8 mouse cellular contexts compared by ENCODE assay signal in the genomic region with DNA sequence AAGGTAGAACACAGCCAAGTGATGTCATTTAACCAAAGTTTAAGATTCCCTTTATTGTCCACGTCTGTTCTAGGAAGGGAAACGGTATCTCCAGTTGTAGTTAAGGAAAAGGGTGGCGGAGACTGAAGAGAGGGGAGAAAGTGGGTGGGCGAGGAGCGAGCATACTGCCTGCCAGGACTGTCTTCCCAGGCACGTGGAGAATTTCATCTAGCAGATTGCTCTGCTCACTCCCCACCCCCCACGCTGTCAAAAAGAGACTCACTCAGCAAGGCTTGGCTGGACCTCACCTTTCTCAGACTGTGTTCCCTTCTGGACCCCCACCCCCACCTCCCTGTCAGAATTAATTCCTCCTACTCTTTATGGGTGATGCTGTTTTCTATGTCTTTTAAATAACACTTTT. TPM values are rescaled to one million over a fixed set of nuclear protein-coding genes. Genes with fewer than 3 reads are reported as not detected.
DNase-seq lines count a peak whose midpoint lies in the region; ATAC-seq and TF ChIP-seq lines count a peak whose summit lies in the region.

No protein-coding gene starts in this region.

- H3K9ac ChIP-seq in heart, adult 2 months (ENCODE audit: low read depth, low read length): no peak overlapping the region
- no peak overlapping the region; the same call in 1 of the 2 replicates for H3K9ac ChIP-seq in liver, postnatal 0 days (replicated peaks)

- WGBS in heart, adult 2 months: 22% methylated on average over 7 of the region's 7 CpGs
- WGBS in liver, postnatal 0 days (ENCODE audit: insufficient replicate concordance): 57% methylated on average over 7 of the region's 7 CpGs

- peaks cover 5% of the 10 kb centered on the region for H3K4me1 ChIP-seq in heart, adult 2 months (ENCODE audit: control insufficient read depth, insufficient read depth, low read length)
- peaks cover 23% of the 10 kb centered on the region for H3K4me1 ChIP-seq in liver, postnatal 0 days (ENCODE audit: insufficient read depth)

- no peak overlapping the region for H3K4me3 ChIP-seq in heart, adult 2 months
- no peak overlapping the region for H3K4me3 ChIP-seq in liver, postnatal 0 days (ENCODE audit: low read depth, low read length)

- H3K79me2 ChIP-seq in heart, adult 2 months (replicated peaks; ENCODE audit: control insufficient read depth, insufficient read depth, low read length): no peaks in the 10 kb centered on the region

- no peak for ATAC-seq in liver, postnatal 0 days
- no peak for ATAC-seq in inflammation-experienced regulatory T-cells, adult 6 months

- peak overlapping the region; percentile 41 for H3K27ac ChIP-seq in heart, adult 2 months
- peak overlapping the region; percentile 95 for H3K27ac ChIP-seq in liver, postnatal 0 days (ENCODE audit: low read depth)

- intact Hi-C loops in heart, adult 2 months (cut with DNase I): no loop called here
- intact Hi-C loops in heart, postnatal 25 days (cut with DNase I): no loop called here

- DNase-seq in heart, adult 2 months: no peak
- no peak for DNase-seq in heart, postnatal 25 days (ENCODE audit: low spot score)
- DNase-seq in thymus, postnatal 4 days: peak; percentile 49
- no peak for DNase-seq in thymus, postnatal 36 days
- peak; percentile 59 for DNase-seq in heart, postnatal 4 days
- DNase-seq in liver, postnatal 0 days: no peak
- no peak for DNase-seq in urinary bladder, postnatal 36 days (ENCODE audit: low spot score in 2 of 2)

- no peak for TF ChIP-seq CTCF in heart, adult 2 months (IDR thresholded peaks at IDR 0.05)
- no peak for TF ChIP-seq CTCF in liver, postnatal 0 days (IDR thresholded peaks at IDR 0.05; ENCODE audit: low read depth)

- H3K36me3 ChIP-seq in heart, adult 2 months (ENCODE audit: control insufficient read depth, insufficient read depth, low read length): no peaks in the 10 kb centered on the region
- no peaks in the 10 kb centered on the region; the same call in 1 of the 2 replicates for H3K36me3 ChIP-seq in liver, postnatal 0 days (replicated peaks; ENCODE audit: insufficient read depth, low read length)

- no peak for TF ChIP-seq POLR2A in heart, adult 2 months (IDR thresholded peaks at IDR 0.05; ENCODE audit: insufficient read depth, low read depth, low read length)

- H3K27me3 ChIP-seq in heart, adult 2 months (ENCODE audit: control insufficient read depth, insufficient read depth, low read length): no peaks in the 10 kb centered on the region
- peaks cover 28% of the 10 kb centered on the region for H3K27me3 ChIP-seq in liver, postnatal 0 days (ENCODE audit: insufficient read depth, low read length)

- H3K9me3 ChIP-seq in liver, postnatal 0 days (ENCODE audit: low read length): no peaks in the 10 kb centered on the region

- H3K4me2 ChIP-seq in liver, postnatal 0 days (ENCODE audit: low read depth, low read length): peak overlapping the region; percentile 90

- no peak for TF ChIP-seq EP300 in heart, adult 2 months (IDR thresholded peaks at IDR 0.05; ENCODE audit: insufficient read depth, low read depth, low read length)
- no peak for TF ChIP-seq EP300 in liver, postnatal 0 days (IDR thresholded peaks at IDR 0.05; ENCODE audit: low read depth)

RNA-seq across cellular contexts. Expression of a gene that starts 0.8 kb away (rescaled TPM):
- 1 to 10 TPM; 5.0 to 6.3 TPM for total RNA-seq in heart, adult 2 months (2021)
- 10.0 and 11.2 TPM in 2 replicates for polyA plus RNA-seq in heart, adult 2 months (2012; rRNA removed)
- total RNA-seq in heart, postnatal 25 days (2021): 1 to 10 TPM; 5.6 to 7.0 TPM
- 10 to 100 TPM; 13.5 to 14.9 TPM for total RNA-seq in heart, postnatal 4 days (2021)
- 2.4 and 4.3 TPM in 2 replicates for polyA plus RNA-seq in liver, postnatal 0 days (2015; fragmentation: Nextera tagmentation; extraction: Ambion mirVana)
- 1 to 10 TPM; 7.5 to 9.5 (median 7.8) TPM for polyA plus RNA-seq in inflammation-experienced regulatory T-cells, adult 6 months (2017; shearing (Covaris generic))

RNA-seq across cellular contexts. Expression of a gene that starts 2.5 kb away (rescaled TPM):
- total RNA-seq in heart, adult 2 months (2021): 1 to 10 TPM; 3.7 to 4.2 TPM
- polyA plus RNA-seq in heart, adult 2 months (2012; rRNA removed): 2.2 and 4.0 TPM in 2 replicates
- total RNA-seq in heart, postnatal 25 days (2021): 1 to 10 TPM; 3.4 to 4.4 TPM
- 1 to 10 TPM; 8.9 TPM for total RNA-seq in heart, postnatal 4 days (2021)
- polyA plus RNA-seq in liver, postnatal 0 days (2015; fragmentation: Nextera tagmentation; extraction: Ambion mirVana): 5.6 and 6.3 TPM in 2 replicates
- polyA plus RNA-seq in inflammation-experienced regulatory T-cells, adult 6 months (2017; shearing (Covaris generic)): 1 to 10 TPM; 3.7 to 5.9 (median 5.7) TPM

RNA-seq across cellular contexts. Expression of a gene that starts 26.4 kb away (rescaled TPM):
- total RNA-seq in heart, adult 2 months (2021): 10 to 100 TPM; 43.7 to 43.9 TPM
- 49.5 and 61.7 TPM in 2 replicates for polyA plus RNA-seq in heart, adult 2 months (2012; rRNA removed)
- 10 to 100 TPM; 45.3 to 47.6 TPM for total RNA-seq in heart, postnatal 25 days (2021)
- 10 to 100 TPM; 41.7 to 42.1 TPM for total RNA-seq in heart, postnatal 4 days (2021)
- 11.3 and 13.0 TPM in 2 replicates for polyA plus RNA-seq in liver, postnatal 0 days (2015; fragmentation: Nextera tagmentation; extraction: Ambion mirVana)
- polyA plus RNA-seq in inflammation-experienced regulatory T-cells, adult 6 months (2017; shearing (Covaris generic)): 100 to 1,000 TPM; 148 to 195 (median 176) TPM

RNA-seq across cellular contexts. Expression of a gene that starts 35.8 kb away (rescaled TPM):
- under 1 TPM in 1 of 2 experiments, not detected in 1; 0.08 TPM for total RNA-seq in heart, adult 2 months (2021)
- polyA plus RNA-seq in heart, adult 2 months (2012; rRNA removed): 0.04 and 0.12 TPM in 2 replicates
- total RNA-seq in heart, postnatal 25 days (2021): under 1 TPM in 1 of 2 experiments, not detected in 1; 0.10 TPM
- total RNA-seq in heart, postnatal 4 days (2021): under 1 TPM; 0.10 to 0.36 TPM
- polyA plus RNA-seq in liver, postnatal 0 days (2015; fragmentation: Nextera tagmentation; extraction: Ambion mirVana): 0.07 TPM in 1 of 2 replicates, not detected in the other
- polyA plus RNA-seq in inflammation-experienced regulatory T-cells, adult 6 months (2017; shearing (Covaris generic)): not detected

RNA-seq across cellular contexts. Expression of a gene that starts 48.2 kb away (rescaled TPM):
- total RNA-seq in heart, adult 2 months (2021): 10 to 100 TPM; 74.0 to 79.5 TPM
- polyA plus RNA-seq in heart, adult 2 months (2012; rRNA removed): 74.1 and 83.7 TPM in 2 replicates
- total RNA-seq in heart, postnatal 25 days (2021): 10 to 100 TPM; 70.7 to 90.2 TPM
- 10 to 100 TPM; 68.8 to 73.0 TPM for total RNA-seq in heart, postnatal 4 days (2021)
- polyA plus RNA-seq in liver, postnatal 0 days (2015; fragmentation: Nextera tagmentation; extraction: Ambion mirVana): 44.7 and 49.2 TPM in 2 replicates
- 1 to 10 TPM in 1 of 3 experiments, under 1 TPM in 1, not detected in 1; 0.04 to 1.4 TPM for polyA plus RNA-seq in inflammation-experienced regulatory T-cells, adult 6 months (2017; shearing (Covaris generic))

Comparison
In these comparisons a context has a peak if more than half of its experiments do, and no peak if none do; other contexts are left out.
1. DNase-seq: peak in thymus, postnatal 4 days (single experiment) and heart, postnatal 4 days (single experiment); none in heart, adult 2 months (0 of 2), heart, postnatal 25 days (single experiment), thymus, postnatal 36 days (0 of 2), liver, postnatal 0 days (single experiment) and urinary bladder, postnatal 36 days (0 of 2).